Mouse (Mus musculus) midbrain, embryonic 11.5 days (tissue): ENCODE results near the gene Nfkb2. TPM values are rescaled to one million over a fixed set of nuclear protein-coding genes. Genes with fewer than 3 reads are reported as not detected.

ENCODE experiments used
- ATAC-seq: fragments of 200-750 bp; cut with Nextera tagmentation; 2 replicates; pipeline ENCODE4 v1.8.0; 2017; ENCODE audit warnings: moderate TSS enrichment, moderate library complexity; ENCODE audit not compliant: low FRiP score
- DNase-seq: peaks from one replicate; pipeline ENCODE4 v3.0.0; 2015; ENCODE audit warnings: low spot score; ENCODE audit errors: missing footprints
- H3K27ac ChIP-seq: fragments of 300-500 bp; sonication (generic); 2 replicates; pipeline ENCODE4 v1.5.1; 2014; ENCODE audit warnings: low read depth, low read length
- H3K27me3 ChIP-seq: fragments of 300-500 bp; sonication (generic); 2 replicates; pipeline ENCODE4 v1.6.1; 2014; ENCODE audit warnings: mild to moderate bottlenecking, low read length, moderate library complexity, mixed read lengths; ENCODE audit not compliant: control insufficient read depth, insufficient read depth
- H3K36me3 ChIP-seq: fragments of 300-500 bp; sonication (generic); 2 replicates; pipeline ENCODE4 v1.6.1; 2014; ENCODE audit warnings: mild to moderate bottlenecking, low read length, moderate library complexity, mixed read lengths; ENCODE audit not compliant: control insufficient read depth, insufficient read depth
- H3K4me1 ChIP-seq: fragments of 300-500 bp; sonication (generic); 2 replicates; pipeline ENCODE4 v1.6.1; 2014; ENCODE audit warnings: low read length; ENCODE audit not compliant: control insufficient read depth, insufficient read depth
- H3K4me2 ChIP-seq: fragments of 300-500 bp; sonication (generic); 2 replicates; pipeline ENCODE4 v1.6.1; 2014; ENCODE audit warnings: mild to moderate bottlenecking, moderate library complexity
- H3K4me3 ChIP-seq: fragments of 300-500 bp; sonication (generic); 2 replicates; pipeline ENCODE4 v1.5.1; 2014; ENCODE audit warnings: low read depth, low read length
- H3K9ac ChIP-seq: fragments of 300-500 bp; sonication (generic); 2 replicates; pipeline ENCODE4 v1.6.1; 2014; ENCODE audit warnings: low read length
- H3K9me3 ChIP-seq: fragments of 300-500 bp; sonication (generic); 2 replicates; pipeline ENCODE4 v1.6.1; 2016; ENCODE audit warnings: low read length; ENCODE audit not compliant: control insufficient read depth
- WGBS: fragments of 180-500 bp; shearing (Covaris S2); extraction: QIAGEN DNeasy Blood & Tissue Kit; methylation state at CpG from one replicate; pipeline ENCODE4 v1.1.7; 2014; 5-methylcytosine and 5-hydroxymethylcytosine counted together
- polyA plus RNA-seq: library from polyadenylated mRNA; unstranded; fragments of >200 nt; fragmentation: Nextera tagmentation; extraction: Ambion mirVana; gene quantifications from 2 replicates; pipeline ENCODE4 v1.2.1, GENCODE M21; 2014

The Nfkb2 gene
- polyA plus RNA-seq, 1 experiment from 2014 or later, result 3.9 TPM

GRCm38 (mm10) chr19:46320076-46320785 is 16.1 kb downstream of the Nfkb2 start:
- DNase-seq (peak; percentile 83), ATAC-seq (no peak)
- H3K4me1 ChIP-seq, result peaks cover 37% of the 10 kb centered on the region
- no peak overlapping the region for H3K4me2 ChIP-seq
- no peaks in the 10 kb centered on the region for H3K36me3 ChIP-seq
- no peak overlapping the region for H3K9ac ChIP-seq
- WGBS, result 83% methylated on average over 8 of the region's 8 CpGs
- H3K27ac ChIP-seq, result no peak overlapping the region
- peaks cover 60% of the 10 kb centered on the region for H3K27me3 ChIP-seq
- no peak overlapping the region for H3K4me3 ChIP-seq
- H3K9me3 ChIP-seq, result no peaks in the 10 kb centered on the region

GRCm38 (mm10) chr19:46321101-46321943 is 17.2 kb downstream of the Nfkb2 start:
- no peaks in the 10 kb centered on the region for H3K9me3 ChIP-seq
- H3K36me3 ChIP-seq, result no peaks in the 10 kb centered on the region
- ATAC-seq (peak; percentile 87), DNase-seq (peak; percentile 94)
- H3K27me3 ChIP-seq, result peaks cover 55% of the 10 kb centered on the region
- WGBS, result 21% methylated on average over 6 of the region's 6 CpGs
- H3K4me2 ChIP-seq, result peak overlapping the region; percentile 26
- H3K9ac ChIP-seq, result no peak overlapping the region
- H3K27ac ChIP-seq, result peak overlapping the region; percentile 65
- H3K4me1 ChIP-seq, result peaks cover 44% of the 10 kb centered on the region
- no peak overlapping the region for H3K4me3 ChIP-seq

DNA sequence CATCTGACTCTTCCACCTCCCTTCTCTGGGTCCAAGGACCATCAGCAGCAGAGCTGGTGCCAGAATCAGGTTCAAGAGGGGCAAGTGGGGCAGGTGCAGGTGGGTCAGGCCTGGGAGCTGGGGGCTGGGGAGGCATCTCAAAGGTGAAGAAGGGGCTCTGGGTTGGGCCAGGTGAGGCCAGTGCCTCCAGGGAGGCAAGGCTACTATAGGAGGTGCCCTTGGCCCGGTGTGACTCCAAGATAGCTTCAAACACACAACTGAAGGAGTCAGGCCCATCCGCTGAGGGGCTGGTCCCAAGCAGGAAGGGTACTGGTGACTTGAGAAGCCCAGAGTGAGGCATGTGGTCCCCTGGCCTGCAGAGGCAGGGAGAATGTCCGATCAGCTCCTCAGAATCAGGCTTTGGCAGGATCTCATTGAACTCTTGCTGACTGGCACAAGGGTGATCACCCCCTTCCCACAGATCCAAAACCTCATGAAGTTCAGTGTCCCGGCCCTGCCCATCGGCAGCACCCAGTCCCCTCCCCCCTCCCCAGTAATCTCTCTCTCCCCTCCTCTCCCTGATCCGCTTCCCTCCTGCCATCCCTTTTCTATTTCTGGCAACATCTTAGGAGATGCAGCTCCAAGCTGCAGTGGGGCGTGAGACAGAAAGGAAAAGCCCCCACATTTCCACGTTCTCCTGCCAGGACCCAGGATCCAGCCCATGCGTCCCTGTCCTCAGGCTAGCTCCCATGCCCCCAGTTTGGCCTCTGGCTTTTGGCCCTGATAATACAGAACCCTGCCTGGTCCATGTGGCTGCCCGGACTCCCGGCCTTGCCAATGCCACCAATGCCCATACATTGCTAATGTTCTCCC is 18.2 kb downstream of the Nfkb2 start:
- peak overlapping the region; percentile 65 for H3K27ac ChIP-seq
- no peaks in the 10 kb centered on the region for H3K9me3 ChIP-seq
- H3K4me3 ChIP-seq, result no peak overlapping the region
- ATAC-seq (no peak), DNase-seq (peak; percentile 83)
- H3K36me3 ChIP-seq, result no peaks in the 10 kb centered on the region
- 56% methylated on average over 11 of the region's 11 CpGs for WGBS
- H3K4me2 ChIP-seq, result peak overlapping the region; percentile 26
- H3K4me1 ChIP-seq, result peaks cover 46% of the 10 kb centered on the region
- H3K9ac ChIP-seq, result peak overlapping the region; percentile 27
- peaks cover 48% of the 10 kb centered on the region for H3K27me3 ChIP-seq

DNA sequence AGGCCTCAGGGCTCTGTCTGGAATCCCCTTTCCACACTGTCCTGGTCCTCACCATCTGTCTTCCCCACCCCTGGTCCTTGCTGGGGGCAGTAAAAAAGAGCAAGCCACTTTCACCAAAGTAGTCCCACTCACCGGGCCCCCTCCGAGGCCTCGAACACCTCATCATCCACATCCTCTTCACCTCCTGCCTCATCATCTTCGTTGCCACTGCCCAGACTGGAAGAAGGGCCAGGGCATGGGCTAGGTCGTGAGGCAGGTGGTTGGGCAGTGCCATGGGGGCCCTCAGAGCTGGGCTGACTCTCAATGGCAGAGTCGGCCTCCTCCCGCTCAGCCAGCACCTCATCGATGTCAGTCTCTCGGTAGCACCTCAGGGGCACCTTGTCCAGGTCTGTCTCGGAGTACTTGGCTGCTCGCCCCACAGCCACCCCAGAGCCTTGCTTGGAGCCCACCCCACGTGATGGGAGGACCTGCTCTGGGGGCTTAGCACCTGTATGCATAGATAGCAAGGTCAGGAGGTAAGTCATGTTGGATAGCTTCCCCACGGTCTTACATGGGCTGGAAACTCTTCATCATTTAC is 19.0 kb downstream of the Nfkb2 start:
- no peak for ATAC-seq
- DNase-seq, result peak; percentile 67
- Histone ChIP-seq H3K4me2 (no peak overlapping the region), H3K4me3 (no peak overlapping the region), H3K4me1 (peaks cover 46% of the 10 kb centered on the region), H3K36me3 (no peaks in the 10 kb centered on the region), H3K9ac (0 out of 2 replicates have a peak overlapping the region, but pooled peaks have one; percentile 27), H3K9me3 (no peaks in the 10 kb centered on the region), H3K27ac (no peak overlapping the region), H3K27me3 (peaks cover 41% of the 10 kb centered on the region)
- WGBS, result 80% methylated on average over 13 of the region's 13 CpGs

DNA sequence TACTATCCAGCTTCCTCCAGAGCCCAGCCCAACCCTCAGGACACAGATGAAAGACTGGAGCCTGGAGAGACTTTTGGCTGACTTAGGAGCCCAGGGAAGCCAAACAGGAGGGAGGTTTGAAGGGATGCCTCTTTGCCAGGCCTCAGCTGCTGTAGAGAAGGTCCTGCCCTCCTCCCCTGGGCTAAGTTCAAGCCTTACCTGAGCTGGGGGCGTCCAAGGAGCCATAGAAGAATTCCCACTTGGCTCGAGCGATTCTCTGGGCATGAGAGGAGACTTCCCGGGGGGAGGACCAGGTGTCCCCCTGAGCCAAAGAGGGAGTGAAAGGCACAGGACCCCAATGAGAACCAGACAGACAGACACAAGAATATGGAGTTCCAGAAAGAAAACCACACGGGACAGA is 19.6 kb downstream of the Nfkb2 start:
- Histone ChIP-seq H3K36me3 (no peaks in the 10 kb centered on the region), H3K4me2 (no peak overlapping the region), H3K27ac (no peak overlapping the region), H3K27me3 (peaks cover 34% of the 10 kb centered on the region), H3K4me3 (no peak overlapping the region), H3K4me1 (peaks cover 44% of the 10 kb centered on the region), H3K9me3 (no peaks in the 10 kb centered on the region), H3K9ac (no peak overlapping the region)
- WGBS, result 73% methylated on average over 5 of the region's 5 CpGs
- DNase-seq (no peak), ATAC-seq (no peak)

DNA sequence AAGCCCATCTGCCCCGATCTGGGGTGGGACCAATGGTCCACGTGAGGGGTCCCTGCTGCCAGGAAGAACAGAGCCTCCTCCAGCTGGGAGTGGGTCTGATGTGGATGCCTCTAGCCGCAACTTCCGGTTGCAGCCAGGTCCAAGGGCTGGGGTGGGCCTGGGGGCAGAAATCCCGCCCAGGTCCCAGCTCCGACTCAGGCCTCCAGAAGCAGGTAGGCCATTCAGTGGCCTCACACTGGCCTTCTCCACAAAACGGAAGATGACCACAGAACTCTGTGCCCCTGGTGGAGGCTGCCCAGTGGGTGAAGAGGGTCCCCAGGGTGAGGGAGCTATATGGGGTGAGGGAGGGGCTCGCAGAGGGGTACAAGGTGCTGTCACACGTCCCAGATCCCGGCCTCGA is 20.2 kb downstream of the Nfkb2 start:
- H3K4me2 ChIP-seq, result no peak overlapping the region
- no peak overlapping the region for H3K9ac ChIP-seq
- H3K27me3 ChIP-seq, result peaks cover 28% of the 10 kb centered on the region
- no peak overlapping the region for H3K27ac ChIP-seq
- no peaks in the 10 kb centered on the region for H3K9me3 ChIP-seq
- 78% methylated on average over 11 of the region's 11 CpGs for WGBS
- H3K4me3 ChIP-seq, result no peak overlapping the region
- DNase-seq (no peak), ATAC-seq (no peak)
- no peaks in the 10 kb centered on the region for H3K36me3 ChIP-seq
- peaks cover 45% of the 10 kb centered on the region for H3K4me1 ChIP-seq

DNA sequence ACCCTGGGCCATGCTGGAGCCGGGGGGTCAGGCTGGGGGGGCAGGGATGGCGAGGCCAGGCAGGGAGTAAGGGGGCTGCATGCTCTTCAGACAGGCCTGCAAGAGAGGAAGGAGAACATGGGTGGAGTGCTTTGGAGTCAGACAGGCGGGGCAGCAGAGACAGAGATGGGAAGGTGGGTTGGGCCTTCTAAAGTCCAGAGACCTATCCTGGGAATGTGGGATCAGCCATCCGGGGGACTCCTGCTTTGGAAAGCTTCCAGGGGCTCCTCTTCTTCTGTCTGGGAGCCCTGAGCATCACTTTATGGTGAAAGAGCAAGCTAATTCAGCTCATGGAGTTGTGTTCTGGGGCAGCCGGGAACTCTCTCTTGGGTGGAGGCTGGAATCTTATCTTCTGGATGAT is 20.8 kb downstream of the Nfkb2 start:
- no peak overlapping the region for H3K27ac ChIP-seq
- no peaks in the 10 kb centered on the region for H3K9me3 ChIP-seq
- H3K36me3 ChIP-seq, result no peaks in the 10 kb centered on the region
- no peak overlapping the region for H3K4me2 ChIP-seq
- no peak overlapping the region for H3K9ac ChIP-seq
- ATAC-seq (no peak), DNase-seq (peak; percentile 57)
- 68% methylated on average over 5 of the region's 5 CpGs for WGBS
- H3K27me3 ChIP-seq, result peaks cover 22% of the 10 kb centered on the region
- peaks cover 49% of the 10 kb centered on the region for H3K4me1 ChIP-seq
- H3K4me3 ChIP-seq, result no peak overlapping the region

- DNase-seq, result no peak
- no peaks in the 10 kb centered on the region for H3K36me3 ChIP-seq
- peak overlapping the region; percentile 24 for H3K4me3 ChIP-seq
- H3K4me1 ChIP-seq, result peaks cover 43% of the 10 kb centered on the region
- H3K9me3 ChIP-seq, result no peaks in the 10 kb centered on the region
- H3K9ac ChIP-seq, result peak overlapping the region; percentile 44
- ATAC-seq, result no peak
- H3K27ac ChIP-seq, result no peak overlapping the region
- peak overlapping the region; percentile 100 for H3K4me2 ChIP-seq
- H3K27me3 ChIP-seq, result peaks cover 15% of the 10 kb centered on the region
- 3% methylated on average over 25 of the region's 29 CpGs for WGBS
Observed at GRCm38 (mm10) chr19:46326019-46326755, 22.1 kb downstream of the Nfkb2 start.
